Mouse (Mus musculus) layer of hippocampus, postnatal 25 days (tissue): Measurements from ENCODE around the gene Mbnl1. TPM values are rescaled to one million over a fixed set of nuclear protein-coding genes. Genes with fewer than 3 reads are reported as not detected.
"Not testable (repeated sequence)": the region's sequence is repeated elsewhere in the genome, so short reads cannot be mapped to it uniquely, and the experiment has no call there.

Experiments used
- DNase-seq, 2 experiments: peaks; one replicate each; pipeline ENCODE4 v3.0.0; 2022; ENCODE audit warnings: mixed read lengths in 2 of 2, low spot score in 1 of 2; ENCODE audit errors: extremely low spot score in 1 of 2
- total RNA-seq, 2 experiments: library from RNA; stranded (reverse); gene quantifications; 2 replicates each; pipeline ENCODE4 v1.2.3; 2021

The Mbnl1 gene
- total RNA-seq, 2 experiments from 2014 or later, result 113 to 125 TPM

GRCm38 (mm10) chr3:60486713-60487170, 14.1 kb downstream of the Mbnl1 start:
- no peak for DNase-seq

- no peak for DNase-seq
These were observed 16.9 kb downstream of the Mbnl1 start for GRCm38 (mm10) chr3:60489509-60489908.

GRCm38 (mm10) chr3:60494774-60495535, 22.3 kb downstream of the Mbnl1 start:
- not testable (repeated sequence) for DNase-seq

GRCm38 (mm10) chr3:60496197-60496596, 23.6 kb downstream of the Mbnl1 start:
- no peak for DNase-seq

GRCm38 (mm10) chr3:60498151-60498550, 25.5 kb downstream of the Mbnl1 start:
- no peak for DNase-seq

- no peak for DNase-seq
These were observed 26.0 kb downstream of the Mbnl1 start for GRCm38 (mm10) chr3:60498646-60499045.

GRCm38 (mm10) chr3:60499157-60499578, 26.5 kb downstream of the Mbnl1 start:
- no peak for DNase-seq

GRCm38 (mm10) chr3:60499718-60500450, 27.3 kb downstream of the Mbnl1 start:
- DNase-seq, result no peak

GRCm38 (mm10) chr3:60500571-60501527, 28.2 kb downstream of the Mbnl1 start:
- DNase-seq, result peak; percentile 63 to 75

GRCm38 (mm10) chr3:60501561-60502151, 29.0 kb downstream of the Mbnl1 start:
- DNase-seq, result peak; percentile 27 to 36

GRCm38 (mm10) chr3:60502155-60502987, 29.7 kb downstream of the Mbnl1 start:
- DNase-seq, result no peak

GRCm38 (mm10) chr3:60503196-60503595, 30.6 kb downstream of the Mbnl1 start:
- DNase-seq, result no peak

GRCm38 (mm10) chr3:60504775-60505430, 32.3 kb downstream of the Mbnl1 start:
- DNase-seq, result no peak

GRCm38 (mm10) chr3:60506821-60507220, 34.2 kb downstream of the Mbnl1 start:
- no peak for DNase-seq

- DNase-seq, result no peak
These were observed 34.9 kb downstream of the Mbnl1 start for GRCm38 (mm10) chr3:60507496-60507895.

- no peak for DNase-seq
These were observed 35.3 kb downstream of the Mbnl1 start for GRCm38 (mm10) chr3:60507979-60508378.

GRCm38 (mm10) chr3:60511197-60511596, 38.6 kb downstream of the Mbnl1 start:
- DNase-seq, result no peak

- DNase-seq, result no peak
These were observed 40.7 kb downstream of the Mbnl1 start for GRCm38 (mm10) chr3:60513337-60513736.

- DNase-seq, result no peak
These were observed 41.1 kb downstream of the Mbnl1 start for GRCm38 (mm10) chr3:60513746-60514145.
